Mouse (Mus musculus): ENCODE results near the gene Fam189a1. TPM values are rescaled to one million over a fixed set of nuclear protein-coding genes. Genes with fewer than 3 reads are reported as not detected.
A peak's percentile ranks its signal among the peaks of the same experiment; 100 is the strongest.

The Fam189a1 gene
- polyA plus RNA-seq, 1 experiment from 2014 or later = 2.8 TPM

DNA sequence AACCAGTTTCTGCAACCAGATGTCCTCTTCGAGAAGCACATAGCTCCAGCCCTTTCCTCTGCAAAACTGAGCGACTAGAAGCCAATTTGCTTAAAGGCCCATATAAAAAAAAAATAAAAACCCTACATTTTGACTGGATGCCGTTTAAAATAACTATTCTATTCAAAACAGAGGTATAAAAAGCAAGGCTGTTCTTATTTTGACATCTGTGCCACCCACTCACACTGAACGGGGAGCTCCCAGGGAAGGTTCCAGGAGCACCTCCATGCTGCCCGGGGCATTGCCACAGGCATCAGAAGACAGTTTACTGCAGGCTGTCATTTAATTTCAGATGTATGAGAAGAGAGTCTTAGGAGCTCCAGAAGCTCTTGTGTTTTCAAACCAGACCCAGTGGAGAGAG is 232.5 kb downstream of the Fam189a1 start:
- 84% methylated on average over 5 of the region's 5 CpGs for WGBS
- Histone ChIP-seq H3K27ac (no peak overlapping the region), H3K4me2 (no peak overlapping the region), H3K9me3 (no peaks in the 10 kb centered on the region), H3K4me3 (replicated peaks) (no peak overlapping the region), H3K4me1 (peaks cover 8% of the 10 kb centered on the region), H3K36me3 (replicated peaks) (no peaks in the 10 kb centered on the region), H3K9ac (no peak overlapping the region), H3K27me3 (no peaks in the 10 kb centered on the region)
- no peak for ATAC-seq (ENCODE audit: low FRiP score)

DNA sequence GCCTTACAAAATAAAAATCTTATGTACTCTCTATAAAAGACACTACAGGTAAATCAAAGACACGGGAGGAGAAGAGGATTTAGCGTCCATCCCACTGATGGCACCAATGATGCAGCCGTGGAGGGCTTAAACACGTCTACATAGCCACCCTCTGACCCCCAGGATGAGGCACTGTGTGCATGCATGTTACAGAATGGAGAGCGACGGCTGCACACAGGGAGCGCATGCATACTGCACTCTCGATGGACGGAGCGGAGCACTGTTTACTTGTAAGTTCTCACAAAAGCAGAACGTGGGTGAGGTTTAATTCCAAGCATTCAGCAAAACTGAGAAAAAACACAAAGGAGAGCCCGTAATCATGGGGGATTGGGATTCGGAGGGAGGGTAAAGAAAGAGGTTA is 235.2 kb downstream of the Fam189a1 start:
- Histone ChIP-seq H3K4me1 (peaks cover 8% of the 10 kb centered on the region), H3K4me2 (no peak overlapping the region), H3K9me3 (no peaks in the 10 kb centered on the region), H3K9ac (no peak overlapping the region), H3K4me3 (replicated peaks) (no peak overlapping the region), H3K36me3 (replicated peaks) (no peaks in the 10 kb centered on the region), H3K27me3 (no peaks in the 10 kb centered on the region), H3K27ac (0 out of 2 replicates have a peak overlapping the region, but pooled peaks have one; percentile 21)
- 63% methylated on average over 13 of the region's 13 CpGs for WGBS
- ATAC-seq (ENCODE audit: low FRiP score) = no peak

DNA sequence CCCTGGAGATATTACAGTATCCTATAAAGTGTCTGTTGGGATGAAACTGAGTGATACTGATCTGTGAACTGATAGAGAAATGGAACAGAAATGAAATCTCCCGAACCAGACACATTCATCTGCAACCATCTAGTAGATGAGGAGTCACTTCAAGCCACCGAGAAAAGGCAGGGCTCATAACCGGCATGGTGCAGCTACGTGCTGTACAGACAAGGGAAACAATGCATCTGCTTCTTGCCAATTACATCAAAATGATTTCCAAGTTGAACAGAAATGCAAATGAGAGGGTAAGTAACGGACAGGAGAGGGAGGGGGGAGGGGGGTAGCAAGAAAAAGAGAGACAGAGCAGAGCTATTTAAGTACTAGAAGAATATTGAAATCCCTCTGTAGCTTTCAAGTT is 235.6 kb downstream of the Fam189a1 start:
- 20% methylated on average over 5 of the region's 5 CpGs for WGBS
- Histone ChIP-seq H3K4me2 (no peak overlapping the region), H3K27me3 (no peaks in the 10 kb centered on the region), H3K4me3 (replicated peaks) (no peak overlapping the region), H3K4me1 (peaks cover 8% of the 10 kb centered on the region), H3K9ac (no peak overlapping the region), H3K27ac (no peak overlapping the region), H3K36me3 (replicated peaks) (no peaks in the 10 kb centered on the region), H3K9me3 (no peaks in the 10 kb centered on the region)
- no peak for ATAC-seq (ENCODE audit: low FRiP score)

DNA sequence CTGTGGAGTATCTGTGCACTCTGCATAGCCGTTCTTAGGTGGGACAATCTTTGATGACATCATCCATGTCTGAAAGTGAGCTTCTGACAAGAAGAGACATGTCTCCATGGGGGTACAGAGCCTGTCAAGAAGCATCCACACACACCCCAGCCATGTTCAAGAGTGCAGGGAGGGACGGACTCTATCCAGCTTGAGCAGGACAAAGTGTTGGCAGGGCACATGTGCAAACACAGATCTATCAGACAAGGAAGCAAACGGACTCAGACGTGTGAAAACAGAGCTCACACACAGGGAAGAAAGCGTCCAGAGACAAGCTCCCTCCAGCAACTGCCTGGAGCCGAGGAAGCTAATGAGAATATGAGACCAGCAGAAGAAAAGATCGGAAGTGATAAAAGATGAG is 239.7 kb downstream of the Fam189a1 start:
- ATAC-seq (ENCODE audit: low FRiP score) = 0 out of 2 replicates have a peak, but pooled peaks have one; percentile 39
- 62% methylated on average over 7 of the region's 7 CpGs for WGBS

DNA sequence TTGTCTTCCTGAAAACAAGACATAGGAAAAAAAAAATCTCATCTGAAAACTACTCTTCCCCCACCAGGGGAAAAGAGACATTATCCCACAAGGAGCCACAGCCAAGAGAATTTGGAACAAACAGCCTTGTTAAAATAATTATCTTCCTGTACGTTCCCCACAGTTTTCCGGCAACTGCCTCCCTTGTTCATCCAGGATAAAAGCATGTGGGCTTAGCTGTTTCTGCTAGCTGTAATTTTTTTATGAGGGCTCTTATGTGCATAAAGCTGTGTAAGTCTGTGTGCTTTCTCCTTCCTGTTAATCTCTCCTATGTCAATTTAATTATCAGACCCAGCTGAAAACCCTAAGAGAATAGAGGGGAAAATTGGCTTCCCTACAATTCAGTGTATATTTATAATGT is 241.2 kb downstream of the Fam189a1 start:
- Histone ChIP-seq H3K4me1 (no peaks in the 10 kb centered on the region), H3K4me3 (replicated peaks) (no peak overlapping the region), H3K27me3 (no peaks in the 10 kb centered on the region), H3K36me3 (replicated peaks) (no peaks in the 10 kb centered on the region), H3K9me3 (no peaks in the 10 kb centered on the region), H3K4me2 (no peak overlapping the region), H3K9ac (no peak overlapping the region), H3K27ac (no peak overlapping the region; the same call in 1 of the 2 replicates)
- WGBS = 67% methylated on average over 2 of the region's 2 CpGs
- ATAC-seq (ENCODE audit: low FRiP score) = no peak

More for the DNA sequence above, 239.7 kb downstream of the Fam189a1 start:
- Histone ChIP-seq H3K9me3 (no peaks in the 10 kb centered on the region), H3K27me3 (no peaks in the 10 kb centered on the region), H3K27ac (peak overlapping the region; percentile 14; the same call in 1 of the 2 replicates), H3K4me1 (peaks cover 8% of the 10 kb centered on the region), H3K4me2 (no peak overlapping the region), H3K9ac (no peak overlapping the region), H3K36me3 (replicated peaks) (no peaks in the 10 kb centered on the region), H3K4me3 (replicated peaks) (no peak overlapping the region)

DNA sequence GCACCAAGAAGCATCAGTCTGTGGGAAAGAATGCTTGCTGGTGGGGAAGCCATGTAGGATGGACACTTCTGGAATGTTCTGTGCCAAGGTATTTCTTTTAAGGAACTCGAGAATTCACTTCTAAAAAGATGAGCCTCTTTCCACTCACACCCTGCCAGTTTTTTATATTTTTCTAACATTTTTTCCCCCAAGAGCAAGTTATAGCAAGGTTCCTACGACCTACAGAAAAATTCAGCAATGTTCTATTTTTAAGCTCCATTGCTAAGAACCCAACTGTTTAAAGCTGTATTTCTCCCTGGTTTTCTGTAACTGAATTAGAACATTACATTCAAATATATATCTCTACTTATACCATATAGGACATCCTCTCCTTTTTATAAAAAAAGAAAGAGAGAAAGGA is 244.4 kb downstream of the Fam189a1 start:
- H3K4me3 ChIP-seq (replicated peaks) = no peak overlapping the region
- no peaks in the 10 kb centered on the region for H3K4me1 ChIP-seq
- H3K27me3 ChIP-seq = no peaks in the 10 kb centered on the region
- H3K27ac ChIP-seq = no peak overlapping the region
- 83% methylated on average over 2 of the region's 2 CpGs for whole genome bisulfite sequencing
- no peak overlapping the region for H3K9ac ChIP-seq
- ATAC-seq (ENCODE audit: low FRiP score) = no peak
- H3K4me2 ChIP-seq = no peak overlapping the region
- H3K36me3 ChIP-seq (replicated peaks) = no peaks in the 10 kb centered on the region
- H3K9me3 ChIP-seq = no peaks in the 10 kb centered on the region

DNA sequence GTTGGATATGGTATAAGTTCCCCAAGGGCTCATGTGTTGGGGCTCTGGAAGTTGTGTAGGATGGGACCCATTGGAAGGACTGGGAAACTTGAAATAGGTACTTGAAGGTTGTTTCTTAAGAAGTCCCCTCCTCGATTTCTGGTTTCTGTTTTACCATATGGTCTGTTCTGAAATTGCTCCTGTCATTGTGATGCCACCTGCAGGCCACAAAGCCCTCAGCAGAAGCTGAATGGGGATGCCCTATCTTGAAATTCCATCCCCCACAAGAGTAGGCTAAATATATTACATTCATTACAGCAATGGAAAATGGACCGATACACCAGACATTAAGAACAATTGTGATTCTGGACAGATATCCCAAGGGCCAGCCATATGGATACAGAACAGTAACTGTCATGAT is 246.2 kb downstream of the Fam189a1 start:
- H3K36me3 ChIP-seq (replicated peaks) = no peaks in the 10 kb centered on the region

DNA sequence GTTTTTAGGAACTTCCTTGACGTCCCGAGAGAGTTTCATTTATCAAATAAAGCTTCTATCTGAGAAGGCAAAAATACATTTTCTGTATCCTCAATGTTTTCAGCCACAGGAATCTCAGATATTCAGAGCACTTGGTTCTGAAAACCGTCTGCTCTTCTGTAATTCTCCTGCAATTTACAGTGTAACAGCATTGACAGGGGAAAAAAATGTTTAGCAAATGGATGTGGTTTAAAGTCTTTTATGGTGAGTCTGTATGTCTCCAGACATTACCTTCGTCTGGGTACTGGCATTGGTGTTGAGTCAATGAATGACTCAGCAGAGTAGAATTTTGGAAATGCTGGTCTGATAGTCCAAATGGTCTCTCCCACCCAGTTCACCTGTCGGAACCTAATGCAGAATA is 249.4 kb downstream of the Fam189a1 start:
- Histone ChIP-seq H3K27ac (no peak overlapping the region), H3K4me3 (replicated peaks) (no peak overlapping the region), H3K9ac (no peak overlapping the region), H3K27me3 (no peaks in the 10 kb centered on the region), H3K4me2 (no peak overlapping the region), H3K9me3 (no peaks in the 10 kb centered on the region), H3K4me1 (no peaks in the 10 kb centered on the region), H3K36me3 (replicated peaks) (no peaks in the 10 kb centered on the region)
- no peak for ATAC-seq (ENCODE audit: low FRiP score)
- WGBS = 90% methylated on average over 5 of the region's 5 CpGs

More for the DNA sequence above, 246.2 kb downstream of the Fam189a1 start:
- no peaks in the 10 kb centered on the region for H3K4me1 ChIP-seq
- no peaks in the 10 kb centered on the region for H3K27me3 ChIP-seq
- 78% methylated on average over 2 of the region's 2 CpGs for WGBS
- no peak overlapping the region for H3K9ac ChIP-seq
- no peak overlapping the region for H3K4me3 ChIP-seq (replicated peaks)
- no peak overlapping the region for H3K27ac ChIP-seq
- H3K4me2 ChIP-seq = no peak overlapping the region
- ATAC-seq (ENCODE audit: low FRiP score) = no peak
- no peaks in the 10 kb centered on the region for H3K9me3 ChIP-seq

DNA sequence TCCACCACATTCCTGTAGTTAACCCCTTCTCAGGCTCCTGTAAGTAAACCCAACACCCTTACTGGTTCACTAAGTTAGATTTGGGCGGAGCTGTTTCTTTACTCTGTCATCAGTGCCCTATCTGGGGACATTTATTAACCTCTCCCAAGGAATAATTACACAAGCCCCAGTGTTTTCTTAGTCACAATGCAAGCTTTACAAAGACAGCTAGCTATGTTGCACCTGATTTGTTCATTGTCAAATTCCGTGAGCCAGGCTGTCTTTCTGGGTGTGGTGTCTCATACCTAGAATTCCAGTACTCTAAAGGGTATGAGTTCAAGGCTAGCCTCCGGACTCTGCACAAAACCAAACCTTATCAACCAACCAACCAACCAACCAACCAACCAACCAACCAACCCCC is 250.9 kb downstream of the Fam189a1 start:
- H3K4me1 ChIP-seq = no peaks in the 10 kb centered on the region
- ATAC-seq (ENCODE audit: low FRiP score) = no peak
- H3K36me3 ChIP-seq (replicated peaks) = no peaks in the 10 kb centered on the region
- no peaks in the 10 kb centered on the region for H3K9me3 ChIP-seq
- 91% methylated on average over 3 of the region's 3 CpGs for WGBS
- H3K4me3 ChIP-seq (replicated peaks) = no peak overlapping the region
- H3K9ac ChIP-seq = no peak overlapping the region
- no peak overlapping the region for H3K27ac ChIP-seq
- H3K4me2 ChIP-seq = no peak overlapping the region
- H3K27me3 ChIP-seq = no peaks in the 10 kb centered on the region

DNA sequence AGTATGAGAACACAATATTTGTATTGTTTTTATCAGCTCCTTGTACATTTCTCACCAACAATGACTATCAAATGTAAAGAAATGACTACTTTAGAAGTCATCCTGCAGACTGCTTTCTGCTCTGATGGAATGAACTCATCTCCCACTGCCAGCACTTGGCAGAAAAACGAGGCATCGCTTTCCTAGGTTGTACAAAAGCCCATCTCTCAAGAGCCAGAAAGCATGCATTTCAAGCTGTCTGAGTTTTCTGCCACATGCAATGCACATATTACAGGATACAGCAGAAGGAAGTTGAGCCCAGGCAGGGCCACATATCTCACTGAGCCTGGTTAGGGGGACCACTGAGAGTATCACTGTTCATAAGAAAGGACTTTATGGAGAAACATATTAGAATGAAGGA is 256.1 kb downstream of the Fam189a1 start:
- Histone ChIP-seq H3K9me3 (no peaks in the 10 kb centered on the region), H3K27ac (no peak overlapping the region), H3K4me2 (no peak overlapping the region), H3K9ac (no peak overlapping the region), H3K4me1 (peaks cover 8% of the 10 kb centered on the region; the same call in 1 of the 2 replicates), H3K4me3 (replicated peaks) (no peak overlapping the region), H3K36me3 (replicated peaks) (no peaks in the 10 kb centered on the region), H3K27me3 (no peaks in the 10 kb centered on the region)
- ATAC-seq (ENCODE audit: low FRiP score) = no peak
- WGBS = 87% methylated on average over 2 of the region's 2 CpGs

DNA sequence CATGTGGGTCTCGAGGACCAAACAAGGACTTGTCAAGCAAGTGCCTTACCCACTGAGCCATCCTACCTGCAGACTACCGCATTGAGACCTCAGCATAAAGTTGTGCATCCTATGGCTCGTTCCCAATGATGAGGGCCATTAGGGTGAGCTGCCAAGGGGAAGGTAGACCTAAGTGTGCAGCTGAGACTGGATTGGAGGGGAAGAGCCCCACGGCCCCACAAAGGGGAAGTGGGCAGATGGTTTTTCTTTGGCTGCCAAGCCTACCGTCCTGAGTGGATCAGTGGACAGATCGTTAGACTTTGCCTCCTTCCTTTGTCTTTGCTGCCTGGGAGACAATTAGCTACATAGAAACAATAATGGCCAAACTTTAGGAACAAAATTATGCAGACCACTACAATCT is 259.8 kb downstream of the Fam189a1 start:
- no peak for ATAC-seq (ENCODE audit: low FRiP score)
- Histone ChIP-seq H3K9me3 (no peaks in the 10 kb centered on the region), H3K4me1 (peaks cover 8% of the 10 kb centered on the region; the same call in 1 of the 2 replicates), H3K27me3 (no peaks in the 10 kb centered on the region), H3K4me2 (no peak overlapping the region), H3K36me3 (replicated peaks) (no peaks in the 10 kb centered on the region), H3K4me3 (replicated peaks) (no peak overlapping the region), H3K9ac (no peak overlapping the region), H3K27ac (no peak overlapping the region)
- 82% methylated on average over 6 of the region's 6 CpGs for WGBS

DNA sequence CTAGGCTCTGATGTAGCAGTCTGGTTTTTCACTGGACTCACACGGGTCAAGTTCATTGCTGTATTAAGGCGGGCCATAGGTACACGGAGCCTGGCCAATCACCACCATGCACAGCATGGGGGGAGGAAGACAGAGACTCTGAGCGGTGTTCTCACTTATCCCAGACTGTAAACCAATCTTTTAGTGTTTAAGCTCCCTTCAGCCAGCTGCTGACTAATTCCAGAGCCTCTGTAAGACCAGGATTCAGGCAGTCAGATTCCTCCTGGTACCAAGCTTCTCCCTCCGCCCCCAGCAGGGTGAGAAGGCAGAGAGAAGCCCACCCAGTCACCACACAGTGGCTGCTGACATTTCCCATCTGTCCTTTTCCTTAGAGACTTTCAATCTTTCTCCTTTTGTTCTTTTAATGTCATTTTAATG is 260.7 kb downstream of the Fam189a1 start:
- H3K9me3 ChIP-seq = no peaks in the 10 kb centered on the region
- H3K4me2 ChIP-seq = no peak overlapping the region
- peaks cover 8% of the 10 kb centered on the region; the same call in 1 of the 2 replicates for H3K4me1 ChIP-seq
- H3K4me3 ChIP-seq (replicated peaks) = no peak overlapping the region
- 0 out of 2 replicates have a peak, but pooled peaks have one; percentile 49 for ATAC-seq (ENCODE audit: low FRiP score)
- 58% methylated on average over 5 of the region's 5 CpGs for WGBS
- 0 out of 2 replicates have a peak overlapping the region, but pooled peaks have one; percentile 5 for H3K27ac ChIP-seq
- H3K36me3 ChIP-seq (replicated peaks) = no peaks in the 10 kb centered on the region
- H3K9ac ChIP-seq = no peak overlapping the region
- H3K27me3 ChIP-seq = no peaks in the 10 kb centered on the region

DNA sequence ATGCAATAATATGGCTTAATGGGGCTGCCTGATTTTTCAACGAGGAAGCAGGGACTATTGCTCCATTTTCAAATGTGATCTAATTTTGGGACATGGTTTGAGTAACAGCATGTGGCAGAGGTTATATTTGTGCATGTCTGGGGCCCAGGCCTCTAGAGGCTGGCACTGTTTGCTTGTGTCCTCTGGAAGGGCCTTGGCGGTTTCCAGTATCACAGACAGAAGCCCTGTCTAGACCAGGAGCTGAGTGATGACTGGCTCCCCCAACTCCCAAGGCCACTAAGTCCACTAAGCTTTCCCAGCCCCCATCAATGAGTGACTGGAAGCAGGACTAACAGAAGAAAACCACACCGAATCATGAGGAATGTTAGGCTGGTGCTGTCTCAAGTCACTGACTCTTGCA is 265.2 kb downstream of the Fam189a1 start:
- Histone ChIP-seq H3K4me3 (replicated peaks) (no peak overlapping the region), H3K27me3 (no peaks in the 10 kb centered on the region), H3K9me3 (no peaks in the 10 kb centered on the region), H3K36me3 (replicated peaks) (no peaks in the 10 kb centered on the region), H3K4me2 (no peak overlapping the region), H3K27ac (no peak overlapping the region), H3K4me1 (peaks cover 8% of the 10 kb centered on the region; the same call in 1 of the 2 replicates), H3K9ac (no peak overlapping the region)
- ATAC-seq (ENCODE audit: low FRiP score) = no peak
- 84% methylated on average over 3 of the region's 3 CpGs for WGBS
